Mouse (Mus musculus) macrophage (primary cell): ENCODE measurements around the gene Gm49354. TPM values are rescaled to one million over a fixed set of nuclear protein-coding genes. Genes with fewer than 3 reads are reported as not detected.

ENCODE experiments used
- H3K27ac ChIP-seq: fragments of 350-480 bp; formaldehyde crosslinking; 2 replicates; pipeline ENCODE4 v1.9.0; 2021
- H3K36me3 ChIP-seq: fragments of 350-480 bp; formaldehyde crosslinking; 2 replicates; pipeline ENCODE4 v1.9.0; 2021; ENCODE audit errors: inconsistent target
- H3K4me3 ChIP-seq: fragments of 350-480 bp; formaldehyde crosslinking; 2 replicates; pipeline ENCODE4 v1.9.0; 2021; ENCODE audit errors: inconsistent target
- H3K79me2 ChIP-seq: fragments of 350-480 bp; formaldehyde crosslinking; 2 replicates; pipeline ENCODE4 v1.9.0; 2021; ENCODE audit errors: inconsistent target
- WGBS: methylation state at CpG from one replicate; pipeline ENCODE4 v1.1.7; 2026; ENCODE audit warnings: inconsistent platforms; ENCODE audit not compliant: missing documents; 5-methylcytosine and 5-hydroxymethylcytosine counted together
- polyA plus RNA-seq: library from polyadenylated mRNA; stranded (reverse); fragments of 250-400 nt; gene quantifications from 3 replicates; pipeline ENCODE4 v1.2.4, GENCODE M21; 2018; ENCODE audit warnings: inconsistent platforms
- total RNA-seq, 78 experiments: library from RNA; depleted of rRNA; stranded (reverse); fragments of 250-400 nt; gene quantifications; 1 replicate in 9 of 78; 2 replicates in 24 of 78; 3 replicates in 43 of 78; 4 replicates in 2 of 78; pipeline ENCODE4 v1.2.4; 2018; ENCODE audit warnings: inconsistent platforms in 56 of 78

Gm49354 gene
- not detected for total RNA-seq (2018; cell fraction: chromatin; rRNA removed)
- total RNA-seq (2018; cell fraction: cytosol; rRNA removed) = not detected
- not detected for total RNA-seq (2018; cell fraction: nucleus; rRNA removed)
- not detected in 3 replicates for polyA plus RNA-seq

- WGBS = 97% methylated on average over 7 of the region's 7 CpGs
- Histone ChIP-seq H3K79me2 (no peaks in the 10 kb centered on the region), H3K27ac (no peak within 1 kb of the TSS), H3K36me3 (peaks cover 94% of the 10 kb centered on the region), H3K4me3 (no peak within 1 kb of the TSS)
These were observed at the start of gene Gm49354 for GRCm38 (mm10) chr13:59782145-59782544. Gm49354 (minus strand) TSS chr13:59782245.

- no peak overlapping the region for H3K4me3 ChIP-seq
- peaks cover 15% of the 10 kb centered on the region for H3K79me2 ChIP-seq
- no peaks in the 10 kb centered on the region for H3K36me3 ChIP-seq
- no peak overlapping the region for H3K27ac ChIP-seq
These were observed 43.9 kb upstream of the Gm49354 start for GRCm38 (mm10) chr13:59825966-59826365.

- Histone ChIP-seq H3K27ac (peak within 1 kb of the TSS; percentile 85), H3K79me2 (peaks cover 47% of the 10 kb centered on the region), H3K4me3 (peak within 1 kb of the TSS; percentile 77), H3K36me3 (no peaks in the 10 kb centered on the region)
- WGBS = under 1% methylated on average over 96 of the region's 100 CpGs
These were observed 40.7 kb upstream of the Gm49354 start, which contains the start of gene Tut7 for GRCm38 (mm10) chr13:59822507-59823462. Tut7 (minus strand) TSS chr13:59823147.

DNA sequence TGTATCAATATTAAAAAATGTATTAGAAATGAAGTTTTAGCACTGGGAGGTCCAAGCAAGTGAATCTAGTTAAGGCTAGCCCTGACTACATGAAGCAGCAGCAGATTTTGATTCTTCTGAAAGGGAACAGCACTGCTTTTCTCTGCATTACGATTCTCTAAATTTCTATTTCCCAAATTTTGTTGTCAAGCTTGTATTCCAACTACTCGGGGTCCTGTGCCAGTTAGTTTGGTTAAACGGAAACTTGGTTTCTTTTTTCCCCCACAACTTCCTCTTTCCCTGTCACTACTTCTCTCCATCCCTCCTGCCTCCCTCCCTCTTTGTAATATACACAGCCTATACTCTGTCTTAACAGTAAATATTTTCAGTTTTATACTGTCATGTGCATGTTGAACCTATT, 38.8 kb upstream of the Gm49354 start:
- peaks cover 12% of the 10 kb centered on the region for H3K36me3 ChIP-seq
- WGBS = 0% methylated on average over 3 of the region's 3 CpGs
- peak overlapping the region; percentile 77 for H3K4me3 ChIP-seq
- H3K27ac ChIP-seq = peak overlapping the region; percentile 85
- H3K79me2 ChIP-seq = peaks cover 66% of the 10 kb centered on the region

GRCm38 (mm10) chr13:59820114-59820513, 38.1 kb upstream of the Gm49354 start:
- Histone ChIP-seq H3K36me3 (peaks cover 19% of the 10 kb centered on the region), H3K4me3 (peak overlapping the region; percentile 77), H3K27ac (peak overlapping the region; percentile 85), H3K79me2 (peaks cover 73% of the 10 kb centered on the region)
- 13% methylated on average over 4 of the region's 4 CpGs for WGBS

DNA sequence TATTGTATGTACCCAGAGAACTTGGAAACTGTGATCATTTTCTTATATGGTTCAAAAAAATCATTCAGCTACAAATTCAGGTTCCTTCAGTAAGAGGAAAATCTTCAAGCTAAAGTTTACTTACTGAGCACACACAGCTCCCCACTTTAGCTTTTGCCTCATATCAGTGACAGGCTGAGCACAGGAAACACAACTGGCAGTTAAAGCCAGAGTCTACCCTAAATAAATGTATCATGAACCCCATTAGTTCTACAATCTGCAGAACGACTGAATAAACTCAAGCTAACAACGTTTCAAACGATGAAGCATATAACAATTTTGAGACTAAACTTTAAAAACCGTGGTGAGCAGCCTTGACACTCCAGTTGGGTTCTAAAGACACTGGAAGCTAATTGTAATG, 35.3 kb upstream of the Gm49354 start:
- Histone ChIP-seq H3K36me3 (peaks cover 44% of the 10 kb centered on the region), H3K4me3 (no peak overlapping the region), H3K27ac (no peak overlapping the region), H3K79me2 (peaks cover 85% of the 10 kb centered on the region)
- WGBS = 60% methylated on average over 4 of the region's 4 CpGs

GRCm38 (mm10) chr13:59814109-59814591, 32.1 kb upstream of the Gm49354 start:
- 96% methylated on average over 6 of the region's 6 CpGs for WGBS
- Histone ChIP-seq H3K79me2 (peaks cover 53% of the 10 kb centered on the region), H3K4me3 (no peak overlapping the region), H3K36me3 (peaks cover 69% of the 10 kb centered on the region), H3K27ac (no peak overlapping the region)

- WGBS = 97% methylated on average over 3 of the region's 3 CpGs
- H3K36me3 ChIP-seq = peaks cover 87% of the 10 kb centered on the region
- H3K4me3 ChIP-seq = no peak overlapping the region
- peaks cover 27% of the 10 kb centered on the region for H3K79me2 ChIP-seq
- no peak overlapping the region for H3K27ac ChIP-seq
These were observed 29.5 kb upstream of the Gm49354 start for GRCm38 (mm10) chr13:59811581-59811980.

DNA sequence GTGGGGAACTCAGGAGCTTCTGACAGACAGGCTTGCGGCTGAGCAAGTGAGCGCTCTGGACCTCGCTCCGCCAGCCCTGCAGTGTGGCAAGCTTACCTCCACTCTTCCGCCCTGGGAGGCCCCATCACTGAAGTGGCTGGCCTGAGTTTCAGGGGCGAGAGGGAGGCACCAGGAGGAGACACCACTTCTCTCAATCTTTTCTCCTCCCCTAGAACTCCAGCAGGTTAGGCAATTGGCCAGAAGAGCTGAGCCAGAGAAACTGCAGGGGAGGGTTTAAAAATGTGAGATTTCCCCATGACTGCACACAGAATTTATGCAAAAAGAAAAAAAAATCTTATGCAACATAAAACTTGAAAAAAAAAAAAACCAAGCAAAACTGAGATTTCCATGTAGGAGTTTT, 19.0 kb upstream of the Gm49354 start:
- WGBS = 98% methylated on average over 6 of the region's 6 CpGs
- Histone ChIP-seq H3K79me2 (peaks cover 23% of the 10 kb centered on the region; the same call in 1 of the 2 replicates), H3K4me3 (no peak overlapping the region), H3K27ac (no peak overlapping the region), H3K36me3 (peaks cover 97% of the 10 kb centered on the region)

GRCm38 (mm10) chr13:59800077-59800476, 18.0 kb upstream of the Gm49354 start:
- Histone ChIP-seq H3K79me2 (peaks cover 20% of the 10 kb centered on the region; the same call in 1 of the 2 replicates), H3K4me3 (no peak overlapping the region), H3K36me3 (peaks cover 96% of the 10 kb centered on the region), H3K27ac (no peak overlapping the region)
- WGBS = 22% methylated on average over 2 of the region's 2 CpGs

GRCm38 (mm10) chr13:59798306-59798705, 16.3 kb upstream of the Gm49354 start:
- Histone ChIP-seq H3K36me3 (peaks cover 97% of the 10 kb centered on the region), H3K27ac (no peak overlapping the region), H3K79me2 (peaks cover 13% of the 10 kb centered on the region; the same call in 1 of the 2 replicates), H3K4me3 (no peak overlapping the region)
- WGBS = 10% methylated on average over 1 of the region's 1 CpGs

DNA sequence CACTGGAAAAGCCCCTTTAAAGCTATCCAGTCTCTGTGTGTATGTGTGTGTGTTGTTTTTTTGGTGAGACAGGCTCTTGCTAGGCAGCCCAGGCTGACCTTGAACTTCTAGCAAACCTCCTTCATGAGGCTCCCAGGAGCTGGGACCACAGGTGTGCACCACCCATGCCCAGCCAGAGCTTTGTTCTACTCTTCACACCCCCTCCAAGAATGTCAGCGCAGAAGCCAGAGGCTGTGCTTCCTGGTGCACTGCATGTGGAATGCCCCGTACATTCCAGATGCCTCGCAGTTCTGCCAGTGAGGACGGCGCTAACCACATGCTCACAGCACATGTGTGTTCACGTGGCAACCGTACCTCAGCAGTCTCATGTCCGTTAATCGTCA, 14.4 kb upstream of the Gm49354 start:
- Histone ChIP-seq H3K4me3 (no peak overlapping the region), H3K36me3 (peaks cover 98% of the 10 kb centered on the region), H3K27ac (no peak overlapping the region), H3K79me2 (peaks cover 12% of the 10 kb centered on the region; the same call in 1 of the 2 replicates)
- WGBS = 92% methylated on average over 9 of the region's 9 CpGs

GRCm38 (mm10) chr13:59795807-59796465, 13.9 kb upstream of the Gm49354 start:
- H3K27ac ChIP-seq = no peak overlapping the region
- H3K36me3 ChIP-seq = peaks cover 99% of the 10 kb centered on the region
- 96% methylated on average over 5 of the region's 6 CpGs for WGBS
- no peak overlapping the region for H3K4me3 ChIP-seq
- H3K79me2 ChIP-seq = peaks cover 12% of the 10 kb centered on the region; the same call in 1 of the 2 replicates

DNA sequence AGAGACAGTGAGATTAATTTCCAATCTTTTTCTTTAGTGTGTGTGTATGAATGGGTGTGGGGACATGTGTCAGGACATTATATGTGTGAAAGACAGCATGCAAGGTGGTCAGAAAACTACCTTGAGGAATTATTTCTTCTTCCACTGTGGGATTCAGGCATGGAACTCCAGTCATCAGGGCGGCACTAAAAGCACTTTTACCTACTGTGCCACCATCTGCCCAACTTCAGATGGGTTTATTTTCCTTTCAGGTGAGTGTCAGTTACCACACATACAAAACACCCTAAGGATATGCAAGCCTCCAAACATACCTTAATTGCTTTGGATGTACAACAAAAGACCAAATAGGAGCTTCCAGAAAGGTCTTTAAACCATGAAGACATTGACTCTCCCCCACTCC, 12.7 kb upstream of the Gm49354 start:
- H3K36me3 ChIP-seq = peaks cover 99% of the 10 kb centered on the region
- no peak overlapping the region for H3K4me3 ChIP-seq
- peaks cover 12% of the 10 kb centered on the region; the same call in 1 of the 2 replicates for H3K79me2 ChIP-seq
- no peak overlapping the region for H3K27ac ChIP-seq
- 100% methylated on average over 1 of the region's 1 CpGs for WGBS
